Mouse (Mus musculus): ENCODE results near the gene Gabrd. TPM values are rescaled to one million over a fixed set of nuclear protein-coding genes. Genes with fewer than 3 reads are reported as not detected.
A peak's percentile ranks its signal among the peaks of the same experiment; 100 is the strongest.

The Gabrd gene
- polyA plus RNA-seq, 1 experiment from 2014 or later, result 0.05 TPM

- H3K9ac ChIP-seq (ENCODE audit: low read length), result peak overlapping the region; percentile 41; the same call in 1 of the 2 replicates
- TF ChIP-seq EP300 (optimal IDR thresholded peaks at IDR 0.05) (no peak), CTCF (IDR thresholded peaks at IDR 0.05; ENCODE audit: low read depth) (no peak)
- ATAC-seq (ENCODE audit: low FRiP score, low TSS enrichment) (peak; percentile 76), DNase-seq (ENCODE audit: low spot score) (peak; percentile 52)
- no peak overlapping the region for H3K27ac ChIP-seq (replicated peaks)
- H3K36me3 ChIP-seq (ENCODE audit: control insufficient read depth, insufficient read depth, low read length), result no peaks in the 10 kb centered on the region
- no peaks in the 10 kb centered on the region for H3K27me3 ChIP-seq (ENCODE audit: control insufficient read depth, insufficient read depth, low read length)
- H3K4me3 ChIP-seq (ENCODE audit: low read depth, low read length), result peak overlapping the region; percentile 38
- peak overlapping the region; percentile 62 for H3K4me2 ChIP-seq (replicated peaks; ENCODE audit: low read depth)
- H3K9me3 ChIP-seq (ENCODE audit: control insufficient read depth, low read length), result no peaks in the 10 kb centered on the region
- no peaks in the 10 kb centered on the region; the same call in 1 of the 2 replicates for H3K4me1 ChIP-seq (replicated peaks; ENCODE audit: control insufficient read depth, insufficient read depth)
- WGBS, result 6% methylated on average over 16 of the region's 16 CpGs
These were observed 52.3 kb downstream of the Gabrd start for GRCm38 (mm10) chr4:155345608-155345953.

DNA sequence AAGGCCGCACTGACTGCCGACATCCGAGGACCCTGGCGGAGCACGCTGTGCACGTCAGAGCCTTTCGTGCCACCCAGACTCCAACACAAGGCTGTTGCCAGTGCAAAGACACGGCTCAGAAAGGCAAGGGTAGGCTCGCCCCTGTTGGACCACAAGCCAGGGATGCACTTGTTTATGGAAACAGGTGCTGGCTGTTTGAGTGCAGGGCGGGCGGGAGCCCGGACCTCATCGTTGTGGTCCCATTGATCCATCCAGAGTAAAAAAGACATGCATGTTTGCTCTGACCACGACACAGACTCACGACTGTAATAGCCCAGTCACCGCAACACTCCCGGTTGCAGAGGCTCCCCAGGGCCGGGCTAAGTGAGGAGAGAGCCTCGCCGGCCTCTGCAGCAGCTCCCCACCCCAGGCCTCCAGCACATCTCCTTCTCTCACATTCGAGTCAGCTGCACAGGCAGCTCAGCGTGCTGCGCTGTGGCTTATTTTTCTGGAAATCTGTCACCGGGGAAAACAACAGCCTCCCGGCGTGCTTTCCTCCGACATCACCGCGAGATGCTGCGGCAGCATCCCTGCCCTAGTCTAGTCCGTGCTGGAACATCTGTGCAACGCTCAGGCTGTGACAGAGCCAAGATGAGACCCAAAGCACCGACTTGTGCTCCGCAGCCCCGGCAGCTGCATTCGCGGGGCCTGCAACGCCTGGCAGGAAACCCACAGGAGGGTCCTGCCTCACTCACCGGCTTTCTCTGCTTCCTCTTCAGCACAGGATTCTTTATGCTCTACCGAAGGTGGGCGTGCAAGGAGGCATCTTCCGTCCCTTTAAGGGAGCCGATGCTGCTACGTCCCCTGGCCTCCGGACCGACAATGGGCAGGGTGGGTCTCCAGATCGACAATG is 53.0 kb downstream of the Gabrd start:
- Histone ChIP-seq H3K9ac (ENCODE audit: low read length) (peak overlapping the region; percentile 41; the same call in 1 of the 2 replicates), H3K27me3 (ENCODE audit: control insufficient read depth, insufficient read depth, low read length) (no peaks in the 10 kb centered on the region), H3K4me3 (ENCODE audit: low read depth, low read length) (peak overlapping the region; percentile 38), H3K27ac (replicated peaks) (no peak overlapping the region), H3K4me2 (replicated peaks; ENCODE audit: low read depth) (peak overlapping the region; percentile 62), H3K9me3 (ENCODE audit: control insufficient read depth, low read length) (no peaks in the 10 kb centered on the region), H3K4me1 (replicated peaks; ENCODE audit: control insufficient read depth, insufficient read depth) (no peaks in the 10 kb centered on the region; the same call in 1 of the 2 replicates), H3K36me3 (ENCODE audit: control insufficient read depth, insufficient read depth, low read length) (no peaks in the 10 kb centered on the region)
- ATAC-seq (ENCODE audit: low FRiP score, low TSS enrichment) (no peak; the same call in 1 of the 2 replicates), DNase-seq (ENCODE audit: low spot score) (no peak)
- TF ChIP-seq CTCF (IDR thresholded peaks at IDR 0.05; ENCODE audit: low read depth) (no peak), EP300 (optimal IDR thresholded peaks at IDR 0.05) (no peak)
- 23% methylated on average over 47 of the region's 47 CpGs for WGBS

DNA sequence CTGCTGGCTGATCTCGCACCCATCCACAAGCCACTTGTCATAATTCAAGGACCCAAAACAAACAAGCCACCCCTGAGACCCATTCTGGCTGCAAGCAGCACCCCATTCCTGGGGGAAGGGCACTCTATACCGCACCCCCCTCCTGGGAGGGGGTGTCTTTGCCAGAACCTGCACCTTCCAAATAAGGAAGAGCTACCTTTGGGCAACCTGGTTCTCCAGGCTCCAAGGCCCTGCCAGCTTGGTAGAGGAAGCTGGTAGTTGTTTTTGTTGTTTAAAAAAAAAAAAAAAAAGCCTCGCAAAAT is 53.7 kb downstream of the Gabrd start:
- H3K4me1 ChIP-seq (replicated peaks; ENCODE audit: control insufficient read depth, insufficient read depth), result no peaks in the 10 kb centered on the region; the same call in 1 of the 2 replicates
- H3K27me3 ChIP-seq (ENCODE audit: control insufficient read depth, insufficient read depth, low read length), result no peaks in the 10 kb centered on the region
- H3K4me2 ChIP-seq (replicated peaks; ENCODE audit: low read depth), result no peak overlapping the region
- no peak overlapping the region for H3K9ac ChIP-seq (ENCODE audit: low read length)
- H3K9me3 ChIP-seq (ENCODE audit: control insufficient read depth, low read length), result no peaks in the 10 kb centered on the region
- H3K27ac ChIP-seq (replicated peaks), result no peak overlapping the region
- no peak for ATAC-seq (ENCODE audit: low FRiP score, low TSS enrichment)
- H3K36me3 ChIP-seq (ENCODE audit: control insufficient read depth, insufficient read depth, low read length), result no peaks in the 10 kb centered on the region
- 69% methylated on average over 2 of the region's 3 CpGs for WGBS
- TF ChIP-seq CTCF (IDR thresholded peaks at IDR 0.05; ENCODE audit: low read depth), result no peak
- TF ChIP-seq EP300 (optimal IDR thresholded peaks at IDR 0.05), result no peak
- DNase-seq (ENCODE audit: low spot score), result no peak
- no peak overlapping the region for H3K4me3 ChIP-seq (ENCODE audit: low read depth, low read length)

DNA sequence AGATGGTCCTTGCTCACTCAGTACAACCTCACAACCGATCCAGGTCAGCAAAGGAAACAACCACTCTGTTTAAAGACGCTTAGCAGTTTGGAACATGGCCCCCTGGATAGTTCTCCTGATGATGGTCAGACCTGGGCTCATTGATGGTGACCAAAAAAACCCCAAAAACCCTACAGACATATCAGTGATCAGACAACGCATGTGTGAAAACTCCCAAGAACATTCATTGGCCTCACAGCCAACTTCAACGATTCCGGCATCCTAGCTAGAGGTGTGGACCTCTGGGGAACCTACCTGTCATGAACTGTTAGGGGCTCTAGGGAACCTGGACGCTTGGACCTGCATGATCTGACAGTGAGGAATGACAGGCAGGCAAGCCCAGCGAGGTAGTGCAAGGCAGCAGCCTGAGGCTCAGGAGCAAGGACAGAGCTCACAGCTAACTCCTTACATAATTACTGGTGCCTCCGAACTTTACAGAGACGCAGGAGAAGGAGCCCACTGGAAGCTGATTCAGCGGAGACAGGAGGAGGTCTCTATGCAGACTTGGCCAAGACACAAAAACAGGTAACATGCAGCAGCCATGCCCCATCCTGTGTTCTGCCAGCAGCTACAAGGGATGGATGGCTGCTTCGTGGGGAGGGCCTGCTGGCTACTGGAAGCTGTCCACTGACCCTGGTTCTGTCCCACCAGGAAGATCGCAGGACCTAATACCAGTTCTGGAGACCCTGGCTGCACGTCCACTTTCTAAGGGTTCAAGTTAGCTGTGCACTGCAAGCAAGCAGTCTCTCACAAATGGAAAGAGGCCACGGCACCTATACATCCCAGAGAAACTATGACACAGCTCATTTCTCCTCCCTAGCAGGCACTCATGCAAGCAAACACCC is 54.3 kb downstream of the Gabrd start:
- ATAC-seq (ENCODE audit: low FRiP score, low TSS enrichment), result no peak
- H3K4me1 ChIP-seq (replicated peaks; ENCODE audit: control insufficient read depth, insufficient read depth), result no peaks in the 10 kb centered on the region; the same call in 1 of the 2 replicates
- TF ChIP-seq EP300 (optimal IDR thresholded peaks at IDR 0.05) (no peak), CTCF (IDR thresholded peaks at IDR 0.05; ENCODE audit: low read depth) (no peak)
- H3K4me2 ChIP-seq (replicated peaks; ENCODE audit: low read depth), result no peak overlapping the region
- no peak overlapping the region for H3K4me3 ChIP-seq (ENCODE audit: low read depth, low read length)
- WGBS, result 81% methylated on average over 14 of the region's 14 CpGs
- no peaks in the 10 kb centered on the region for H3K36me3 ChIP-seq (ENCODE audit: control insufficient read depth, insufficient read depth, low read length)
- no peaks in the 10 kb centered on the region for H3K27me3 ChIP-seq (ENCODE audit: control insufficient read depth, insufficient read depth, low read length)
- no peaks in the 10 kb centered on the region for H3K9me3 ChIP-seq (ENCODE audit: control insufficient read depth, low read length)
- H3K9ac ChIP-seq (ENCODE audit: low read length), result no peak overlapping the region
- no peak for DNase-seq (ENCODE audit: low spot score)
- no peak overlapping the region for H3K27ac ChIP-seq (replicated peaks)

- TF ChIP-seq CTCF (IDR thresholded peaks at IDR 0.05; ENCODE audit: low read depth), result no peak
- no peak for TF ChIP-seq EP300 (optimal IDR thresholded peaks at IDR 0.05)
- ATAC-seq (ENCODE audit: low FRiP score, low TSS enrichment) (no peak), DNase-seq (ENCODE audit: low spot score) (no peak)
- Histone ChIP-seq H3K4me3 (ENCODE audit: low read depth, low read length) (no peak overlapping the region), H3K4me1 (replicated peaks; ENCODE audit: control insufficient read depth, insufficient read depth) (no peaks in the 10 kb centered on the region), H3K27me3 (ENCODE audit: control insufficient read depth, insufficient read depth, low read length) (no peaks in the 10 kb centered on the region), H3K4me2 (replicated peaks; ENCODE audit: low read depth) (no peak overlapping the region), H3K27ac (replicated peaks) (no peak overlapping the region), H3K9me3 (ENCODE audit: control insufficient read depth, low read length) (no peaks in the 10 kb centered on the region), H3K9ac (ENCODE audit: low read length) (no peak overlapping the region), H3K36me3 (ENCODE audit: control insufficient read depth, insufficient read depth, low read length) (no peaks in the 10 kb centered on the region)
- WGBS, result 82% methylated on average over 12 of the region's 12 CpGs
These were observed 61.4 kb downstream of the Gabrd start for GRCm38 (mm10) chr4:155336284-155337050.

Other genes starting within 250 kb of the Gabrd start
- gene Ski, start 175.5 kb downstream of the Gabrd start, polyA plus RNA-seq (2015; fragmentation: Nextera tagmentation; extraction: Ambion mirVana), result 9.7 and 10.8 TPM in 2 replicates
- 43.5 and 46.3 TPM in 2 replicates for gene Faap20, start 148.3 kb downstream of the Gabrd start, polyA plus RNA-seq (2015; fragmentation: Nextera tagmentation; extraction: Ambion mirVana)
- gene Prkcz, start 36.8 kb downstream of the Gabrd start, polyA plus RNA-seq (2015; fragmentation: Nextera tagmentation; extraction: Ambion mirVana), result 11.3 and 13.3 TPM in 2 replicates
- gene Cfap74, start 11.1 kb upstream of the Gabrd start, polyA plus RNA-seq (2015; fragmentation: Nextera tagmentation; extraction: Ambion mirVana), result 0.34 and 0.79 TPM in 2 replicates
- gene Tmem52, start 71.0 kb upstream of the Gabrd start, polyA plus RNA-seq (2015; fragmentation: Nextera tagmentation; extraction: Ambion mirVana), result 0.21 TPM in 1 of 2 replicates, not detected in the other
- gene Gnb1, start 93.2 kb upstream of the Gabrd start, polyA plus RNA-seq (2015; fragmentation: Nextera tagmentation; extraction: Ambion mirVana), result 263 and 272 TPM in 2 replicates
- 75.2 and 78.4 TPM in 2 replicates for gene Nadk, start 164.3 kb upstream of the Gabrd start, polyA plus RNA-seq (2015; fragmentation: Nextera tagmentation; extraction: Ambion mirVana)
- gene Slc35e2, start 203.3 kb upstream of the Gabrd start, polyA plus RNA-seq (2015; fragmentation: Nextera tagmentation; extraction: Ambion mirVana), result 3.2 and 3.8 TPM in 2 replicates
- 39.5 and 46.9 TPM in 2 replicates for gene Cdk11b, start 226.7 kb upstream of the Gabrd start, polyA plus RNA-seq (2015; fragmentation: Nextera tagmentation; extraction: Ambion mirVana)
- gene Gm10563, start 247.3 kb upstream of the Gabrd start, polyA plus RNA-seq (2015; fragmentation: Nextera tagmentation; extraction: Ambion mirVana), result not detected in 2 replicates

Data from stomach, postnatal 0 days (tissue).